Mouse (Mus musculus): ENCODE measurements around the gene Gpnmb.

DNA sequence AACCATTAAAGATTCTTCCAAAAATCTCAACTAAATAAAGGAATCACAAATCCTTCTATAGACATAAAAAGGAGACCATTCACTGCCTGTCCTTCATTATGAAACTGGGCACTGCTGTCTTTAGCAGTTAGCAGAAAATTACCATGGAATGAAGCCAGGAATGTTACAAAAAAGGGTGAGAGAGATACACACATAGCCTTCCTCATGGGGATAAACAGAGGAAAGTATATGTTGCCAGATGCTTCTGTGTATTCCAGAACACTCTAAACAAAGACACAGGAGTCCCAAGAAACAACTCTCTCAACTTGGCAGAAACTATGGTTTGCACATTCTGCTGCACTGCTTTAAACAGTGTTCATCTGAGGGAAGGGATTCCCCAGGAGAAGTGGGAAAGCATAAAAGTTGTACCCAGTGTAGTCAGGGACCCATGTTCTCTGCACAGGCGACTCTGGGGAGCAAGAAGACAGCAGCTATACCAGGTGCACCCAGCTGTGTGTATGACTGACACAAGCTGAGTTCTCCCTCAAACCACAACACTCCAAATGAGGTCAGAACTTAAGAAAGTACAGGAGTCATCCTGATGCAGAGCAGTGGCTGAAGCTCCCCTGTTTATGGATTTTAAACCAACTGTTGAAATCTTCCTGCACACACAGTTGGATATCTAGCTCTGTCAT is 83.3 kb downstream of the Gpnmb start:
- TF ChIP-seq POLR2A (IDR thresholded peaks at IDR 0.05; ENCODE audit: borderline replicate concordance, extremely low read depth, insufficient read depth, insufficient read length, poor library complexity, severe bottlenecking) (no peak), CTCF (IDR thresholded peaks at IDR 0.05; ENCODE audit: borderline replicate concordance, extremely low read depth, insufficient read depth, insufficient read length) (no peak)
